Mouse (Mus musculus) lung, adult 2 months (tissue): Measurements from ENCODE around the gene Mrps6. TPM values are rescaled to one million over a fixed set of nuclear protein-coding genes. Genes with fewer than 3 reads are reported as not detected.

Source experiments
- DNase-seq: peaks from one replicate; pipeline ENCODE4 v3.0.0; 2022
- H3K4me1 ChIP-seq: fragments of 200-500 bp; 2 replicates; pipeline ENCODE4 v1.6.1; 2011; ENCODE audit warnings: low read length; ENCODE audit not compliant: control insufficient read depth, insufficient read depth
- H3K4me3 ChIP-seq: fragments of 200-500 bp; replicated peaks from 2 replicates; pipeline ENCODE3; 2011; ENCODE audit warnings: low read depth, mild to moderate bottlenecking, control low read depth, low read length; ENCODE audit errors: extremely low read depth
- CTCF ChIP-seq: fragments of 200-500 bp; IDR thresholded peaks from 2 replicates; pipeline ENCODE4 v1.5.1; 2011; ENCODE audit warnings: mild to moderate bottlenecking, low read length, control low read depth; ENCODE audit not compliant: insufficient read depth
- POLR2A ChIP-seq: fragments of 200-500 bp; IDR thresholded peaks from 2 replicates; pipeline ENCODE4 v1.6.1; 2011; ENCODE audit warnings: low read depth, mild to moderate bottlenecking, control low read depth, low read length, borderline replicate concordance; ENCODE audit errors: extremely low read depth
- WGBS: fragments of 180-500 bp; shearing (Covaris S2); methylation state at CpG from one replicate; pipeline ENCODE4 v1.1.7; 2018; 5-methylcytosine and 5-hydroxymethylcytosine counted together
- polyA plus RNA-seq: library from polyadenylated mRNA; depleted of rRNA; stranded (reverse); fragments of >200 nt; gene quantifications from 2 replicates; pipeline ENCODE4 v1.2.3, GENCODE M21; 2012

The Mrps6 gene
- polyA plus RNA-seq, 1 experiment = 15.7 TPM

GRCm38 (mm10) chr16:92136275-92136674, 78.2 kb downstream of the Mrps6 start:
- 94% methylated on average over 15 of the region's 15 CpGs for WGBS
- no peaks in the 10 kb centered on the region for H3K4me1 ChIP-seq
- TF ChIP-seq CTCF (no peak), POLR2A (no peak)
- DNase-seq = no peak
- no peak overlapping the region for H3K4me3 ChIP-seq

- DNase-seq = no peak
- TF ChIP-seq CTCF (no peak), POLR2A (no peak)
- Histone ChIP-seq H3K4me3 (no peak overlapping the region), H3K4me1 (no peaks in the 10 kb centered on the region)
- 63% methylated on average over 15 of the region's 15 CpGs for WGBS
Measured at GRCm38 (mm10) chr16:92139386-92140261, 81.6 kb downstream of the Mrps6 start.

DNA sequence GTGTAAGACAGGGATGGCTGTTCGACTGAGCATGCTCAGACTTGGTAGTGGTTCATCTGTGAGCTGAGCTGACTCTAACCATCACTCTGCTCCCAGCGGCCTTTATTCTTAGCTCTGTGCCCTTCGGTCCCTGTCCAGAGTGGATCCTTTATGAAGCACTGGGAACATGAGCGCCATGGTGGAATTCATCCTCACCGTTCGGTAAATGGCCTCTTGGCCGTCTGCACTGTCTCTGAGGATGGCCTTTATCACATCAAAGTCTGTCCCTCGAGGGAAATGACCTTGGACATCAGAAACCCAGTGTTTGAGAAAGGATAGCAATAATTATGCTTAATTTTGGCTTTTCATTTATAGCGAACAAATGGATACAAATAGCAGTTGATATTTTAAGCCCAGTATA, 82.3 kb downstream of the Mrps6 start:
- TF ChIP-seq POLR2A = no peak
- no peak for TF ChIP-seq CTCF
- WGBS = 89% methylated on average over 9 of the region's 9 CpGs
- Histone ChIP-seq H3K4me3 (no peak overlapping the region), H3K4me1 (no peaks in the 10 kb centered on the region)
- DNase-seq = no peak

DNA sequence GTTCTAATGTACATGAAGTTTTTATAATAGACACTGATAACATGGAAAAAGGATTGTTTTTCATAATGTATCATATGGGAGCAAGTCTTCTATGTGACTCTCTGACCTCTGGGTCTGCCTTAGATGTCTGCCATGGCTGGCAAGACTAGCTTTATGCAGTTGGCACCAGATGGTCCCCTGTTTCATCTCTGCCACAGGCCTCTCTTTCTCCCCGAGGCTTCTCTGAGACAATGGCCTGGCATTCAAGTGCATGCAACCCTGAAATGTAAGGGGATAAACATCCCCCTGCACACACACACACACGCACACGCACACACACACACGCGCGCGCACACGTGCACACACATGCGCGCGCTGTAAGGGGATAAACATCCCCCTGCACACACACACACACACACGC, 83.0 kb downstream of the Mrps6 start:
- WGBS = 96% methylated on average over 12 of the region's 12 CpGs
- no peak for DNase-seq
- Histone ChIP-seq H3K4me1 (no peaks in the 10 kb centered on the region), H3K4me3 (no peak overlapping the region)
- no peak for TF ChIP-seq POLR2A
- no peak for TF ChIP-seq CTCF

GRCm38 (mm10) chr16:92142426-92143012, 84.4 kb downstream of the Mrps6 start:
- Histone ChIP-seq H3K4me3 (no peak overlapping the region), H3K4me1 (no peaks in the 10 kb centered on the region)
- no peak for DNase-seq
- 77% methylated on average over 9 of the region's 9 CpGs for WGBS
- TF ChIP-seq CTCF (no peak), POLR2A (no peak)

DNA sequence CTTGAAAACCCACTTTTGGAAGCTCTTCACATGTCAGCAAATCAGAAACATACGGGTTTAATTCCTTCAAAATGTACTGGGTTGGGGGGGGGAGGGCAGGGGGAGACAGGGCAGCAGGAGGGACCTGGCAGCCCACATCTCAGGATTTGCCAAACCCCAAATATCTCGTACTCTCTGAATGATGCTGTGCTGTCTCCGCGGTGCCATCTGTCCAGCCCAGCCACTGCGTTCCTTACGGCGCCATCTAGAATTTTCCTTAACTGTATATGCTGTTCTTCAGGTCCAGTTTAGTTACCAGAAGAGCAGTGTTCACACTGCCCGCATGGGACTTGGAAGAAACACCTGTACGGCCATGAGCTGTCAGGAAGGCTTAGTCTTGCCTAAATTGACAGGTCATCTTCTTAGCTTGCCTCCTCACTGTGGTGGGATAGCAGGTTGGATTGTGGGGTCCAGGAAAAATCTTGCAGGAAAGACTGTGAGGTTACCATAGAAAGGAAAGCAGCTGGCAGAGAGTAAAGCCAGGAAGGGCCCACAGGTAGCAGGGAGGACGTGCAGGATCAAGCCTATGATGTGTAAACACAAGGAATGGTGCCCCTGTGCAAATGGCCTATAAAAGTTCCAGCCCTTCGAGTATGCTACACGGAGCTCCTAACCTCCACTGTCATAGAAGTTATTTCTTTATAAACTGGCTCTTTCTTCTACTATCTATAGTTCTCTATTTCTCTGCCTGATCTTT, 89.7 kb downstream of the Mrps6 start:
- Histone ChIP-seq H3K4me3 (no peak overlapping the region), H3K4me1 (no peaks in the 10 kb centered on the region)
- no peak for DNase-seq
- 87% methylated on average over 12 of the region's 12 CpGs for WGBS
- no peak for TF ChIP-seq POLR2A
- TF ChIP-seq CTCF = no peak

DNA sequence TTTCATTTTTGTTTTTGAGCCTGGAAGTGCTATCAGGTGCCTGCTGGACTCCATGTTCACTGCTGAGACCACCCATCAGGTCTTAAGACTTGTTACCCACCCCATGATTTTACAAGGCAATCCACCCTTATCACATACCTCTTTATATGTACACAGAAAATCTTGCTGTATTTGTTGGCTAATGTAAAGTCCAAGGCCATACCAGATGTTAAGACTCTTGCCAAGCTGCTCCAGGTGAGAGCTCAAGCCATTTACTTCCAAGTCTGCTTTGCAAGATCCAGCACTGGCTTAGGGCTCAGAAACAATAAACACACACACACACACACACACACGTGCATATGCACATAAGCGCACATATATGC, 90.3 kb downstream of the Mrps6 start:
- H3K4me3 ChIP-seq = no peak overlapping the region
- 81% methylated on average over 2 of the region's 2 CpGs for WGBS

GRCm38 (mm10) chr16:92150975-92151374, 92.9 kb downstream of the Mrps6 start:
- no peak overlapping the region for H3K4me3 ChIP-seq
- WGBS = 75% methylated on average over 4 of the region's 4 CpGs
- no peaks in the 10 kb centered on the region for H3K4me1 ChIP-seq
- DNase-seq = no peak
- TF ChIP-seq POLR2A (no peak), CTCF (no peak)

More for the DNA sequence above, 90.3 kb downstream of the Mrps6 start:
- DNase-seq = no peak
- H3K4me1 ChIP-seq = no peaks in the 10 kb centered on the region
- no peak for TF ChIP-seq POLR2A
- TF ChIP-seq CTCF = no peak

GRCm38 (mm10) chr16:92158021-92158455, 100.0 kb downstream of the Mrps6 start:
- peak; percentile 36 for DNase-seq
- Histone ChIP-seq H3K4me3 (peak overlapping the region; percentile 43), H3K4me1 (peaks cover 2% of the 10 kb centered on the region; the same call in 1 of the 2 replicates)
- TF ChIP-seq POLR2A (no peak), CTCF (no peak)
- 19% methylated on average over 14 of the region's 14 CpGs for WGBS
